Mouse (Mus musculus) bone marrow, adult 2 months (tissue): ENCODE results near the gene Dpyd. TPM values are rescaled to one million over a fixed set of nuclear protein-coding genes. Genes with fewer than 3 reads are reported as not detected.

Source experiments
- H3K27ac ChIP-seq: fragments of 200-500 bp; 2 replicates; pipeline ENCODE4 v1.5.1; 2012; ENCODE audit warnings: low read depth, mild to moderate bottlenecking, control low read depth, inconsistent platforms, low read length; ENCODE audit not compliant: control insufficient read depth, poor library complexity, insufficient read depth
- H3K4me1 ChIP-seq: fragments of 200-500 bp; 2 replicates; pipeline ENCODE4 v1.6.1; 2011; ENCODE audit warnings: low read length; ENCODE audit not compliant: control insufficient read depth, insufficient read depth
- H3K4me3 ChIP-seq: fragments of 200-500 bp; replicated peaks from 2 replicates; pipeline ENCODE3; 2011; ENCODE audit warnings: mild to moderate bottlenecking, low read depth, low read length, control low read depth; ENCODE audit not compliant: control insufficient read depth
- CTCF ChIP-seq: fragments of 200-500 bp; IDR thresholded peaks from 2 replicates; pipeline ENCODE4 v1.5.1; 2011; ENCODE audit warnings: low read length, control low read depth; ENCODE audit not compliant: control insufficient read depth, insufficient read depth
- POLR2A ChIP-seq: fragments of 200-500 bp; IDR thresholded peaks from 2 replicates; pipeline ENCODE4 v1.6.1; 2011; ENCODE audit warnings: low read depth, mild to moderate bottlenecking, control low read depth, low read length, borderline replicate concordance; ENCODE audit not compliant: control insufficient read depth
- WGBS: fragments of 180-500 bp; shearing (Covaris S2); methylation state at CpG from one replicate; pipeline ENCODE4 v1.1.7; 2018; 5-methylcytosine and 5-hydroxymethylcytosine counted together
- polyA plus RNA-seq: library from polyadenylated mRNA; stranded (reverse); fragments of >200 nt; gene quantifications from 2 replicates; pipeline ENCODE4 v1.2.4, GENCODE M21; 2011; ENCODE audit warnings: low replicate concordance; ENCODE audit not compliant: missing spikeins, insufficient read depth, insufficient read length

The Dpyd gene
- 0.57 and 1.5 TPM in 2 replicates for polyA plus RNA-seq

GRCm38 (mm10) chr3:118561554-118562310, at the start of gene Dpyd:
Dpyd (plus strand) TSS chr3:118562129.
- H3K4me1 ChIP-seq = no peaks in the 10 kb centered on the region
- H3K4me3 ChIP-seq = no peak within 1 kb of the TSS
- TF ChIP-seq CTCF = no peak
- WGBS = 8% methylated on average over 19 of the region's 19 CpGs
- H3K27ac ChIP-seq = no peak within 1 kb of the TSS

- Histone ChIP-seq H3K4me3 (no peak overlapping the region), H3K4me1 (no peaks in the 10 kb centered on the region), H3K27ac (no peak overlapping the region)
- 37% methylated on average over 2 of the region's 2 CpGs for WGBS
- TF ChIP-seq CTCF = no peak
- TF ChIP-seq POLR2A = no peak
Observed at GRCm38 (mm10) chr3:118537676-118538075, 24.3 kb upstream of the Dpyd start.

- H3K4me3 ChIP-seq = no peak overlapping the region
- H3K27ac ChIP-seq = no peak overlapping the region
Observed at GRCm38 (mm10) chr3:118541766-118542165, 20.2 kb upstream of the Dpyd start.

GRCm38 (mm10) chr3:118547551-118548210, 14.2 kb upstream of the Dpyd start:
- no peak for TF ChIP-seq POLR2A
- TF ChIP-seq CTCF = no peak
- H3K4me1 ChIP-seq = no peaks in the 10 kb centered on the region
- WGBS = 65% methylated on average over 4 of the region's 4 CpGs

More at GRCm38 (mm10) chr3:118541766-118542165, 20.2 kb upstream of the Dpyd start:
- no peaks in the 10 kb centered on the region for H3K4me1 ChIP-seq
- TF ChIP-seq CTCF (no peak), POLR2A (no peak)
- 63% methylated on average over 6 of the region's 6 CpGs for WGBS

GRCm38 (mm10) chr3:118557605-118558004, 4.3 kb upstream of the Dpyd start:
- Histone ChIP-seq H3K4me1 (no peaks in the 10 kb centered on the region), H3K4me3 (no peak overlapping the region), H3K27ac (no peak overlapping the region)
- 52% methylated on average over 1 of the region's 1 CpGs for WGBS
- TF ChIP-seq POLR2A (no peak), CTCF (no peak)

More at GRCm38 (mm10) chr3:118547551-118548210, 14.2 kb upstream of the Dpyd start:
- Histone ChIP-seq H3K4me3 (no peak overlapping the region), H3K27ac (no peak overlapping the region)

- 70% methylated on average over 2 of the region's 2 CpGs for WGBS
- no peaks in the 10 kb centered on the region for H3K4me1 ChIP-seq
- no peak overlapping the region for H3K4me3 ChIP-seq
- TF ChIP-seq POLR2A = no peak
- no peak for TF ChIP-seq CTCF
- no peak overlapping the region for H3K27ac ChIP-seq
Observed at GRCm38 (mm10) chr3:118559936-118560335, 2.0 kb upstream of the Dpyd start.

GRCm38 (mm10) chr3:118562311-118562671, 362 bp downstream of the Dpyd start:
- WGBS = 5% methylated on average over 17 of the region's 18 CpGs
- H3K4me3 ChIP-seq = no peak overlapping the region

GRCm38 (mm10) chr3:118566779-118567178, 4.8 kb downstream of the Dpyd start:
- Histone ChIP-seq H3K4me1 (no peaks in the 10 kb centered on the region), H3K27ac (no peak overlapping the region), H3K4me3 (no peak overlapping the region)
- 76% methylated on average over 5 of the region's 5 CpGs for WGBS
- TF ChIP-seq CTCF (no peak), POLR2A (no peak)

More at GRCm38 (mm10) chr3:118562311-118562671, 362 bp downstream of the Dpyd start:
- Histone ChIP-seq H3K27ac (no peak overlapping the region), H3K4me1 (no peaks in the 10 kb centered on the region)
- TF ChIP-seq CTCF (no peak), POLR2A (no peak)

- Histone ChIP-seq H3K4me3 (no peak overlapping the region), H3K27ac (no peak overlapping the region), H3K4me1 (no peaks in the 10 kb centered on the region)
- TF ChIP-seq CTCF (no peak), POLR2A (no peak)
- WGBS = 81% methylated on average over 7 of the region's 7 CpGs
Observed at GRCm38 (mm10) chr3:118570197-118570596, 8.3 kb downstream of the Dpyd start.
